Mouse (Mus musculus) left cerebral cortex, postnatal 4 days (tissue): ENCODE results near the gene 4933406M09Rik. TPM values are rescaled to one million over a fixed set of nuclear protein-coding genes. Genes with fewer than 3 reads are reported as not detected.
A peak's percentile ranks its signal among the peaks of the same experiment; 100 is the strongest.

Source experiments
- DNase-seq: peaks from one replicate; pipeline ENCODE4 v3.0.0-alpha.2; 2022
- intact Hi-C: fragments of 180-260 bp; cut with DNase I; formaldehyde crosslinking; loops from one replicate; pipeline ENCODE4 v1.15.1; 2025
- total RNA-seq, 2 experiments: library from RNA; stranded (reverse); gene quantifications; 2 replicates each; pipeline ENCODE4 v1.2.3; 2021

The 4933406M09Rik gene
- total RNA-seq: not detected

DNA sequence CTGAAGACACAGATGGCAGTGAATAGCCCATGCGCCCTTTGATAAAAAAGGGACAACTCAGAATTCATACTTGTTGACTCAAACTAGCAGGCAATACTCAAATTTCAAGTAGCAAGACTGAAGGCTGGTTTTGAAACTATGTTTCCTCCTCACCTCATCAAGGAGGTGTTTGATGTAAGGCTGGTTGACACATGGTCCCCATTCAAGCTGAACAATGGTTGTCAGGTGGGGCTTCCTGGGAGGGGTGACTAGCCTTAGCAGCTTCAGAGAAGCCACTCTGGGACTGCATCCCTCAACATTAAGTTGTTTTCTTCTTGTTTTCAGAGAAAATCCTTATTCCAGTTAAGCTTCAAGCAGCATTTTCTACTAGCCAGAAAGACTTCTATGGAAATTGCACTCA lies at the start of gene 4933406M09Rik:
Gene 4933406M09Rik (plus strand): TSS at position 275 of the 400 bp plus-strand sequence.
- no peak for DNase-seq
- intact Hi-C loops: no loop called here

DNA sequence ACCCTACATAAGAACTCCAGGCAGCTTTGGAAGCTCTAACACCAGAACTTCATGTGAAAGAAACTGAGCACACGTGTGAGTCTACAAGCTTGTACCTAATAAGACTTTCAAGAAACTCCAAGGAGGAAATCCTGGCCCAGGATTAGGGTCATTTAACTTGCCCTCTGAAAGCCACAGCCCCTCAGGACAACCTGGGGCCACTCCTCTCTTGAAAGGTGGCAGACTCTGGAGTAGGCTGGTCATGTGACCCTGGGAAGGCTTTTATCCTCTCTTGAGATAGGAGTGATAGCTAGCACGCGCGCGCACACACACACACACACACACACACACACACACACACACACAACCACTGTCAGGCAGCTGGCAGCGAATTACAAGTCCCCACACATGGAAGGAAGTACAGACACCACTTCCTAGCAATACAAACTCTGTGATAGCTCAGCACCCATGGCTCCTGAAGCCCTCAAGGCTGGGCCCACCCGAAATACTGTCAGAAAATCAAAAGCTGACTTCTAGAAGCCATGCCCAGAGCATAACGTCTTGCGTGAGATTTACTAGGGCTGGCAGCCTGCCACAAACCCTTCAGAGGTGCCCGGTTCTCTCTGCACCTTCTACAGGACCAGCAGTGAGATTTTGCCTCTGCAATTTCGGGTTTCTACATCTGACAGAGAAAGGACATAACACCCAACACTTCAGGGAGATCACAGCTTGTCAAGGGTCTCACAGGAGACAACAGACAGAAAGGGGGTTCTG lies 48.6 kb upstream of the 4933406M09Rik start:
- no peak for DNase-seq
- intact Hi-C loops: no loop called here

DNA sequence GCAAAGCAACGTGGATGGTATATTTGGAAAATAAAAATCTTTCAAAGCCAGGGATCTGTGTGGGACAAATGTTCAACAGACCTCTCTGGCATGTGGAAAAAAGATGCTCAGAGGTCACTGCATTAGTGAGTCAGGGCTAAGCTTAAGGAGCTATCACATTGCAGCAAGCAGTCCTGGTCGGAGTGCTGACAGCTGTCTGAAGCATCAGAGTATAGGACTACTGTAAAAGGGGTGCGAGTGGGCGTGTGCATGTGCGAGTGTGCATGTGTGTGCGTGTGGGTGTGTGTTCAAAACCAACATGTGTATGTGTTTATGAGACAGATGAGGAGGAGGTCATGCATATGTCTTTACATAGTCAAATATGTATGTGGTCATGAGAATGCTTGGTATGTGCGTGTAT lies 46.6 kb upstream of the 4933406M09Rik start:
- DNase-seq: no peak
- intact Hi-C loops: no loop called here

DNA sequence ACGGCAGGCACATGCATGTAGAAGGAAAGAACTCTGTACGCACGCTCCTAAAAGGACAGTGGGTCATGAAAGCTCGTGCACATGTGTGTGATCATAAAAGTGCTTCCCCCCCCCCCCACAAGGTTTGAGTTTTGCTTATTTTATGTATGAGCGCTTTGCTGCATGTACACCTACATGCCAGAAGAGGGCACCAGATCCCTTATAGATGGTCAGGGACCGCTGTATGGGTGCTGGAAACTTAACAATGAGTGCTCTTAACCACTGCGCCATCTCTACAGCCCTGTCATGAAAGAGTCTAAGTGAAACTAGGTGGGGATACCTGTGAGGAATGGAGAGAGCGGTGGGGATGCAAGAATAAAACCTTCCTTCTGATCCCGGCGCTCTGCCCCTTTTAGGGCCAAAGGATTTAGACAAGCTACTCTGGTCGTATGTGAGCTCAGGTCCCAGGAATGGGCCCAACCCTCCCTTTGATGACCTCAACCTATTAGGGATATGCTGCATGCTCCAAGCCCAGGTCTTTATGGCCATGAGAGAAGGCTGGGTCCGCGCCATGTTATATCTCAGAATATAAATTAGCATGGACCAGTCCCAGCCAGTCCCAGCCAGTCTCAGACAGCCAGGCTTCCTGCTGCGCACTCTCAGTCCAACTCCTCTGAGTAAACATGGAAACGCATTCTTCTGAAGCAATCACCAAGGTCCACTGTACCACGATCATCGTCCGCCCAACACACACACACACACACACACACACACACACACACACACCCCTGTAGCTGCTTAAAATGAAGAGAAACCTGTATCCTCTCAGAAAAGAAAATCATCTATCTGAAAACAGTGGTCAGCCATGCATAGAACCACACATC lies 45.8 kb upstream of the 4933406M09Rik start:
- intact Hi-C loops: no loop called here

DNA sequence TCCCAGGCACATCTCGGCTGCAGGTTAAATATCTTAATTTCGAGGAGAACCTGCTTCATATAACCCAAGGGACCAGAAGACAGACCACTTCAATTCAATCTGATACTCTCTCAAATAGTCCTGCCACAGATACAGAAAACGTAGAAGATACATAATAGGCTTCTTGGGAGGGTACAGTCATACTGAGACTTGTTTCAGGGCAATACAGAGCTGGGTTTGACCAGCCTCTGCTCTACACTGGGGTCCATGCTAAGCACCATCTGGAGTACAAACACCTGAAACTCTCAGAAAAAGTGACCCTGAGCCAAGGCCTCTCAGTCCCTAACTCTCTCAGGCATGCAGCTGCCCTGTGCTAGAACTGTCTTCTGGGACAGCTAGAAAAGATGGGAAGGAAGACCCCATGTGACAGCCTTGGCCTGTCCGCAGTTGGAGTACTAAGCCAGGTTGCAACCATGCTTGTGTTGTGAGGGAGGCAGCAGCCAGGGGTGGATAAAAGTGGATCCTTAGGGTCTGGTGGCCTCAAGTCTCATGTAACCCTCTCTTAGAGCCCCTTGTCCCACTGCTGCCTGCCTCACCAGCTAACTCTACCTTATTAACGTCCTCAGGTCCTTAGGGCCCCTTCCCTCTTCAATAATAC lies 44.0 kb upstream of the 4933406M09Rik start:
- no peak for DNase-seq

More for the DNA sequence above, 45.8 kb upstream of the 4933406M09Rik start:
- no peak for DNase-seq

DNA sequence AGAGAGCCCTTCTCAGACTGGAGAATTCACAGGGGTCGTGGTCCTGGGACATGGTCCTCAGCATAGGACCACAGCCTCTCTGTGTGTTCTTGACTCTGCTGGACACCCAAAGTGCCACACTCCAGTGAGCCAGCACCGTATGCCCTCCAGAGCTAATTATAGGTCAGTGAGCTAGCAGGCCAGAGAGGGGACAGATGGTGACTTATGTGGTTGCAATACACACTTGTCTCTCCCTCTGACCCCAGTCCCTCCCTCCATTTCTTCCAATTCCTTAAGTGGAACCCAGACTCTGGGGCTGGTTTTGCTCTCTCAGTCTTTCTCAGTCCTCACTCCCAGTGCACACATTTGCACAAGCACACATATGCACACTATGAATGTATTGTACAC lies 43.5 kb upstream of the 4933406M09Rik start:
- intact Hi-C loops: no loop called here
- DNase-seq: no peak

More for the DNA sequence above, 44.0 kb upstream of the 4933406M09Rik start:
- intact Hi-C loops: no loop called here

DNA sequence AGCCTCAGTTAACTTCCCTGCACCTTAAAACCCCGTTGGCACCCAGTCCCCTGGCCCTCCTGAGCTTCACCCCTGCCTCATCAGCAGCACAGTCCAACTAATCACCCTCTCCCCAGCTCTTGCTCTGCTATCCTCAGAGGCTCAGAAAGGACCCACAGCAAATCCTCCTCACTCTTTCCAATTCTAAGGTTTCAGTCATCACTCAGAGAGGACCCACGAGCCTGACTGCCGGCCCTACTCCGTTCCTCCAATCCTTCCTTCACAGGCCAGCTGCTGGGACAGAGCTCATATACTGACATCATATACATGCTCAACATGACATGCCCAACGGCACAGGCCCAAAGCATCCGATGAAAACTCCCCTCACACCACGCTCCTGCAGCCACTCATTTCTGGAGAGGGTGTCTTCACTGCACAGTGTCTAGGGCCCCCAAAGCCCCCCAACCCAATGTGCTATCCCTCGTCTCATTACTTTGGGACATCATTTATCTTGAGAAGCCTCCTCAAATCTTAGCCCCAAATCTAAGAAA lies 42.9 kb upstream of the 4933406M09Rik start:
- DNase-seq: no peak
- intact Hi-C loops: no loop called here

DNA sequence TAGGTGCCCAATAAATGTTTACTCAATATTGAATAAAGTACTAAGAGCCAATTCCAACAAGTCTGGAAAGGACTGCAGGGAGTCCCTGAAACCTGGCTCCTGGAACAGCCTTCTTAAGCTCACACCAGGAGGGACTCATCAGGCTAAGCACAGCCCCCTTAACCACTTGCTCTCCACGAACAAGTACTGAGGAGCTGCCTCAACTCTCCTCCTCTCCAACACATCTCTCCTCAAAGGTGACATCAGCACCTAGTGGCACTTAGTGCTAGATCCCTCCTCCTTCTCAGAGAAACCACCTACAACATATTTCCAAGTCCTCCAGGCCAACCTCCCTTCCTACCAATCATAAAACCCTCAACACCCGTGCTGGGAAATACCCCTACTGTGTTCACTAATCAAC lies 42.2 kb upstream of the 4933406M09Rik start:
- intact Hi-C loops: no loop called here
- DNase-seq: no peak

DNA sequence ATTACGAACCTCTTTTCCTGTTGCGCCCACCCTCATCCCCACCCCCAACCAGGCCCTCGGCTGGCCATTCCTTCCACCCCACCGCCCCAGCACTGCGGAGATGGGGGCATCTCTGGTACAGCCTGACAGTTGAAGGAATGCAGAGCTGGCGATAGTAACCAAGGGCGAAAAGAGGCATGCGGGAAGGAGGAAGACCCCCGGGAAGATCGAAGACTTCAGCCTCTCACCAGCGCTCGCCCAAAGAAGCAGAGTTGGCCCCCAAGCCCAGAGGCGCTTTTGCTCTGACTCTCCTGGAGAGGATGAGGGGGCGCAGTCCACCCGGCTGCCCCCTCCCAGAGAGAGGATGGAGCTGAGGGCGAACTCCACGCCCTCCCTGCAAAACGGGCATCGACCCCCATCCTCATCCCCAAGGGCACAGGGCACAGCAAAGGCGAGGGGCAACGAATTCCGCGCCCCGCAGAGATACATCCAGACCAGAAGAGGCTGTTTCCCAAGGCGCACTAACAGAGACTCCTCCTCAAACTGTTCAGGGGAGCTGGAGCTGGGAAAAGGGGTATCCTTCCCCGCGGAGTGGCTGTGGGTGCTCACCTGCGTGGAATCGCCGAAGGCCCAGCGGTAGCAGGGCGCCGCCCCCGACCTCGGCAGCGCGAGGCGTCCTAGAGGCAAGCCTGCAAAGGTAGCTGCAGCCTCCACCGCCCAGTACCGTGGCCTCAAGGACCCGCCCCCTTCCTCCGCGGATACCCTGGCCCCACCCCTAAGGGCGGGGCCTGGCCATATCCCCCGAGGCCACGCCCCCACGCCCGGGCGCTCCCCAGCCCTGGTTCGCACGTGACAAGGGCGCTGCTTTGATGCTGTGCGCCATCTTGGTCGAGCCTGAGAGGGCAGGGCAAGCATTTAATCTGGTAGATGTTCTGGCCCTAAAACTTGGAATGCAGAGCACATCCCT lies 41.5 kb upstream of the 4933406M09Rik start:
- DNase-seq: peak; percentile 92
- intact Hi-C loops: no loop called here

DNA sequence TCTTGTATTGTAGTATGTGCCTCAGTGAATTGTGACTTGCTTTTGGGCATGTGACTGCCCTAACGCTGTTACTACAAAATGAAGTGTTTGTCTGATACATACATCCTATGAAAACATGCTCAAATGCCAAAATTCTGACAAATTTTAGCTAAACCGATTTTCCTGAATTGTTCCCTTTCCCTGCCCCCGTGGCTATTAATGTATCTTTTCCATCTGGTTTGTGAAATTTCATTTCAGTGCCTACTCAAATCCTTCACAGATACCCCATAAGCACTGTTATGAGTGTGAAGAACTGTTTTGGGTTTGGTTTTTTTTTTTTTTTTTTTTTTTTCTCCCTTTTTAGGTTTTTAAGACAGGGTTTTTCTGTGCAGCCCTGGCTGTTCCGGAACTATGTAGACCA lies 40.7 kb upstream of the 4933406M09Rik start:
- intact Hi-C loops: no loop called here
- no peak for DNase-seq

DNA sequence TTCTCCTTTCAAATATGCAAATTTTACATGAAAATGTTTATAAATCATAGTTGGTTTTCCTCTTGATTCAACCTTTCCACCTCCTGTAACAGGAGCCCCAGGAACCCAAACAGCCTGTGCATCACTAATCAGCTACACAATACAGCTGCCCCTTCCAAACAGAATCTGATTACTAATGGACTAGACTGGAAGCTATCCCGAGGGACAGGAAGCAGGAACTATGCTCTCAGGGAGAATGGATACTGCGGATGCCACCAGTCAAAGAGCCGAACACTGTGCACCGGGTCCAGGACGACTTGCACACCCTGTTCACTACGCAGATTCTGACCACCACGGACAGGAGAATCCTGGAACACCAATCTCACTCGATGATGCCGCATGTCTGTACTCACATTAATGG lies 37.9 kb upstream of the 4933406M09Rik start:
- DNase-seq: no peak
- intact Hi-C loops: no loop called here

DNA sequence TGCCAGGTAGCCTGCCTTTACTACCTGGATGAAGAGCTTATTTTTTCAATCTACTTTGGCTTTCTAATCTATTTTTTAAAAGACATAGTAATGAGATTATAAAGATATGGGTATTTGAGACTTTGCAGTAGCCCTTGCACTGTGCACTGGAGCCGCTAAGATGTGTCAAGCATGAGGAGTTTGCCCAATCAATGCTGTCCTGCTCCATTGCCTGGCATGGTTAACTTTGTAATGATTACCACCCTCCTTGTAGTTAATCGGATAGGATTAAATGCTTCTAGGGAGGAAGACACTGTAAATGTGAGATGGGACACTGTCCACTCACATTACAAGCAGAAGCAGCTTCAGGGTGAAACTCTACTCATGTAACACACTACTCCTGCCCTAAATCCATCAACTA lies 32.4 kb upstream of the 4933406M09Rik start:
- intact Hi-C loops: no loop called here
- no peak for DNase-seq

DNA sequence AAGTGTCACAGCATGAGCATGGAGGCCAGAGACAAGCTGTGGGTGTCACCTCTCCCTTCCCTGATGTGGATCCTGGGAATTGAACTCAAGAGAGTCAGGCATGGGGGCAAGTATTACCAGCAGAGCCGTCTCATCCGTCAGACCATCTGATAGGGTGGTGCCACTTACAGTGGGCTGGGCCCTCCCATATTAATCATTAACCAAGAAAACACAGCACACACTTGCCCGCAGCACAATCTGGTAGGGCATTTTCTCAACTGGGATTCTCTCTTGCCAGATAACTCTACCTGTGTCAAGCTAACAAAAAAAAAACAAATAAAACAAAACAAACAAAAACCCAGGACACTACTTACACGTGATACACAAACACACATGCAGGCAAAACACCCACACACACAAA lies 28.3 kb upstream of the 4933406M09Rik start:
- intact Hi-C loops: no loop called here
- no peak for DNase-seq

DNA sequence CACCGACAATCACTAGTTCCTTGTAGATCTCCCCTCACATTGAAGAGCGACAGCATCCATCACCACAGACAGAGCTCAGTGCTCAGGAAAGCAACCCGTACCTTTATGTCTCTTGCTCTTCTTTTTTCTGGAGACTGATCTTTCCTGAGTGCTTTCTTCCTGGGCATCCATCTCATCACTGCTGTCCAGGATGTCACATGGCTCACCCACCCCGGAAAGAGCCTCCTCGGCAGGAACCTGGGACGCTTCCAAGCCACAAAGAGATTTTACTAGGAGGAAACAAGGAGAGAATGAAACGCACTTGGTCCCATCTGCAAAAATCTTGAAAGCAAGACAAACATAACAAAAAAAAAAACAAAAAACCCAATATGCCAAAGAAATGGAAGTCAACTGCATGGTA lies 25.1 kb upstream of the 4933406M09Rik start:
- no peak for DNase-seq
- intact Hi-C loops: loop anchor here (10.0 kb wide), 1 partner anchor 94 kb away; the partner anchor contains the start of gene Klhl12

DNA sequence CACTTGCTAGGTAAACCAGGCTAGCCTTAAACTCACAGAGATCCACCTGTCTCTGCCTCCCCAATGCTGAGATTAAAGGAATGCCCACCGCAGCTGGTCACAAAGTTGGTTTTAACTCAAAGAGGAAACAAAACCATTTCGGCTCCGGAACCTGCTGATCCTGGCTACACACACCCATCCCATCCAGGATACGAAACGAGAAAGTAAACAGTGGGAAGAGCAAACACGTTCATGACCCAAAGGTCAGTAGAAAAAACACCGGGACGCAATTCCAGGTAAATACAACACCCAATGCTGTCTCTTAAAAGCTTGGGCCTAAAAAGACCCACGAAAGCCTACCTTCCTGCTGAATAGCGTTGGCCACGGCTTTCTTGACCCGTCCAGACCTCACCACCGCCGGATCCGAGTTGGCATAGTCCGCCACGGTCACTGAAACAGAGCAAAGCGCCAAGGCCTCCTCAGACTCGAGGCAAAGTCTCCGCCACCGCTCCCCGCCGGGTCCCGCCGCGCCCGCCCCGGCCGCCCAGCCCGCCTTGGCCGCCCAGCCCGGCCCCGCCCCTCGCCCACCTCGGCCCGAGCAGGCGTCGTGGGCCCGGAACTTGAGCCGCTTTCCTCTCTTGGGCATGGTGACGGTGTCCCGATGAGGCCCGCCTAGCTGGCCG lies 24.4 kb upstream of the 4933406M09Rik start:
- intact Hi-C loops: loop anchor here (10.0 kb wide), 1 partner anchor 93 kb away; the partner anchor contains the start of gene Klhl12
- no peak for DNase-seq

DNA sequence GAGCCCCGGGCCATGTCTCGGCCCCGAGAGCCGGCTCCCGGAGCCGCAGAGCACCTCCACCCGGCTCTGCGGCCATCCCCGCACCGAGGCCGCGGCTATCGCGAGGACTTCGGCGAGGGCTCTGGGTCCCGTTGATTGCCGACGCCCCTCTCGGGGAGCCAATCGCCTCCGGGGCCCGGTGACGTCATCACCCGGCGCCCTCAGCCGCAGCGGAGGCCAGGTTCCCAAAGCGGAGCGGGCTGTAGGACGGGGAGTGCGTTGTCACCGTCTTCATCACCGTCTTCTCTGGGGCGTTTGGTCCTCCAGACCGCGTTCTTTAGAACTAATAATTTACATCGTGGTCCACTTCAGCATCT lies 23.9 kb upstream of the 4933406M09Rik start, which contains the start of gene Tmem183a:
Gene Tmem183a (minus strand): TSS at position 123 of the 356 bp plus-strand sequence.
- intact Hi-C loops: loop anchor here (10.0 kb wide), 1 partner anchor 93 kb away; the partner anchor contains the start of gene Klhl12
- peak; percentile 98 for DNase-seq

DNA sequence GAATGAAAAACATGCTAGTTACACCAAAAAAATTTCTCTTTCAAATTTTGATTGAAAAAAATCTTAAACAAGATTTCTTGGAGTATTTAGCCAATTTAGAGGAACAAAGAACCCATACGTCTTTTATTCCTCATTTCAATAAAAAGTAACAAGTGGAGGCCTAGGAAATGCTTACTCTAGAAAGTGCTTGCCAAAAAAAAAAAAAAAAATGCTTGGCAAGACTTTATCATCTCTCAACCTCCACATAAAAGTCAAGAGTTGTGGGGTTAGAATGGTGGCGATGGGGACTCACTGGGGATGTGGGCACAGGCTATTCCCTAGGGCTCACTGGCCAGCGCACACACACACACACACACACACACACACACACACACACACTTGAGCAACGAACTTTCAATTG lies 22.5 kb upstream of the 4933406M09Rik start:
- intact Hi-C loops: loop anchor here (10.0 kb wide), 1 partner anchor 92 kb away; the partner anchor contains the start of gene Klhl12
- no peak for DNase-seq

DNA sequence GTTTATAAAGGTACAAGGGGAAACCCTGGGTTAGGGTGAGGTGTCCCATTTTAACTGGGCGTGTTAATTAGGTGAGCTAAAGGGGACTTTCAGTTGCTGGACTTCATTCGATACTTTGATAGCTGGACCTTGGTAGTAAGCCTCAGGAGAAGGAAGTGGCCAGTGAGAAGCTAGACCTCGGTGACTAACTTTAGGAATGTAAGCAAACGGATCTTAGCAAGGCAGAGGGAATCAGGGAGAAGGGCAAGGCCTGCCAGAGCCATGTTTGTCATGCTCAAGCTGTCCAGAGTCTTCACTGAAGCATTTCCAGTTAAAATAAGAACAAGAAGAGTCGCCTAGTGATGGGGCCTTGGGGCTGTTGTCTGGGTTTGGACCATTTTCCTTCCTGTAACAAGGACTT lies 20.2 kb upstream of the 4933406M09Rik start:
- DNase-seq: no peak
- intact Hi-C loops: loop anchor here (10.0 kb wide), 1 partner anchor 89 kb away; the partner anchor contains the start of gene Klhl12

DNA sequence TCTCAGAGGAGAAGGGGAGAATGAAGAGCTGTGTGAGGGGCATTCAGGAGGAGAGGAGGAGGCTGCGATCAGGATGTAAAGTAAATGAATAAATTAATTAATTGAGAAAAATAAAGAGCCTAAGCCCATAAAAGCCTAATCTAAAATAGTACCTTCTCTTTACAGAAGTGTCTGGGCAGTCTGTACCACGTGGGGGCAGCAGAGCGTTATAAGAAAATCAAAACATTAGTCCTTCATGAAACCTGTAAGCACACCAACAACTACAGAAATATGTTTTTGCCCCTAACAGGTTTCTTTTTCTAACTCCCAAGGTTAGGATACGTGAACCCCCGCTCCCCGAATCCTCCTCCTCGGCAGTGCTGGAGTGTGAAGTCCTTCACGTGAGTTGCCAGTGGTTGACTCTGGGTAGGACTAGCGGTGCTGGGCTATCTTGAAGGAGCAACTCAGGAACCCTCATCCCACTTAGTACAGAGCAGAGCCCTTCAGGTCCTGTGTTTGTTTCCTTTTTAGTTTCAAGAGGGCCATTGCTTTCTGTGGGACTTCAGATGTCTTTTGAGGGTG lies 16.9 kb upstream of the 4933406M09Rik start:
- intact Hi-C loops: loop anchor here (10.0 kb wide), 1 partner anchor 86 kb away; the partner anchor contains the start of gene Klhl12
- DNase-seq: peak; percentile 54
